Mouse (Mus musculus): ENCODE results near the gene Itgb4. TPM values are rescaled to one million over a fixed set of nuclear protein-coding genes. Genes with fewer than 3 reads are reported as not detected.

Itgb4 gene
- total RNA-seq, 2 experiments from 2014 or later = not detected

DNA sequence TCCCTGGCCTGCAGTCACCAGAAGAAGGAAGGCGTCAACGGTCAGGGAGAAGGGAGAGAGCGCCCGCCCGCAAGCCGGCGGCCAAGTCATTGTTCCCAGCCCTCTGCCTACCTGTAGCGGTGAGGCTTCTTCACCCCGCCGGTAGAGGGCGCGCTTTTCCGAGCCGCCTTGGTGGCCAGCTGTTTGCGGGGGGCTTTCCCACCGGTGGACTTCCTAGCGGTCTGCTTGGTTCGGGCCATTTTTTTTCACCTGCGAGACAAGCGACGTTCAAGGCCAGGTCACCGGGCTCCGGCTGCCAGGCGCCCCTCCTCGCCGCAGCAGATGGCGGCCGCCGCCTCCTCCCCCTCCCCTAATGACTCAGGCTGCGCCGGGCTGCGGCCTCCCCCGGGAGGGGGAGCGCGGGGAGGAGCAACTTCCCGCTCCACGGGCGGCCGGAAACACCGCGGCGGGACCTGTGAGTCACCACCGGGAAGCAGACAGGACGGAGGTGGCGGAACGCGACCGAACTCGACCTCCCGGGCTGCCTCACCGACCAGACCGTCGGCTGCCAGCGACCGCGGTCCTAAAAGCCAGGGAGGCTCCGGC lies 49.4 kb downstream of the Itgb4 start:
- peak; percentile 54 for ATAC-seq (replicated peaks; ENCODE audit: low FRiP score, poor library complexity, severe bottlenecking)

DNA sequence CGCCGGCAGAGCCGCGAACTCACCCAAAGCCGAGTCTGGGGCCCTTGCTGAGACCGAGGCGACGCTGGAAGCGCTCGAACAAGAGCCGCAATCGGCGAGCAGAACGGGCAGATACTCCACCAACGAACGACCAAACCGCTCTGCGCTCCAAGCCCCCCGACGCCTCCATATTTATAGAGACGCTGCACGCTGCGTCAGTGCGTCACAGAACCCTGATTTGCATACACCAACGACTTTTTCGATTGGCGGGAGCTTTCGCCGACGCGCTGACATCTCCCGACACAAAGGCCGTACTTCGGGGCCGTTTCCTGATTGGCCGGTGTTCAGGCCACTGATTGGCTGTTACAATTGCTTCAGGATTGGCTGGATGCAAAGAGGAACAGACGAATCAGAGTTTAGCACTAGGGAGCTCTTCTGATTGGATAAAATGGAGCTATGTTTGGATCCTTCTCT lies 49.9 kb downstream of the Itgb4 start:
- peak; percentile 89 for ATAC-seq (replicated peaks; ENCODE audit: low FRiP score, poor library complexity, severe bottlenecking)

DNA sequence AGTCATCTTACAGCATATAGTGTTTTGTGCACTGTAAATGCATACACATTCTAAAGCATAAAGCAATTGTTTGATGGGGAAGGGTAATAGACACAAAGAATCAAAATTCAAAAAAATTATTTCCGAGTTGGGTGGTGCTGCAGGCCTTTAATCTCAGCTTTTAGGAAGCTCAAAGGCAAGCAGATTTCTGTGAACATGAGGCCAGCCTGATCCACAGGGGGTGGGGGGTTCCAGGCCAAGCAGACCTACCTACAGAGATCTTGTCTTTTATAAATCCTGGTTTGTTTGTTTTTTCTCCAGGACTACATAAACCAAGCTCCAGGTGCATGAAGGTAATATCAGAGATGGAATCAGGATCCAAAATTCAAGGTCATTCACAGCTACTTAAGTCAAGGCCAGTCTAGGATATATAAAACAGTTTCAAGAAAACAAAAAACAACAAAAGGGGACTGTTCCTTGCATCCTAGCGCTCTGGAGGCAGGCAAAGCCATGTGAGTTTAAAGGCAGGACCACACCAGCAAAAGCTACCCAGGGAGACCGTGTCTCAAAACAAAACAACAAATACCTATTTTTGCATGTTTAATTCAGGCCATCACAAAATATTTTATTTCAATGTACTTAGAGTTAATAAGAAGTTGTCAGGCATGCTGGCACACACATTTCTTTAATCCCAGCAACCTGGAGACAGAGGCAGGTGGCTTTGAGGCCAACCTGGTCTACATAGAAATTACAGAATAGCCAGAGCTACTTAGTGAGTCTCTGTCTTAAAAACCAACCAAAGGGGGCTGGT lies 50.7 kb downstream of the Itgb4 start:
- ATAC-seq (replicated peaks; ENCODE audit: low FRiP score, poor library complexity, severe bottlenecking) = no peak

GRCm38 (mm10) chr11:116027756-116028155 lies 53.2 kb downstream of the Itgb4 start, which contains the start of gene H3f3b:
Gene H3f3b, minus strand, starts transcription at chr11:116027962.
- no peak for ATAC-seq (replicated peaks; ENCODE audit: low FRiP score, poor library complexity, severe bottlenecking)

DNA sequence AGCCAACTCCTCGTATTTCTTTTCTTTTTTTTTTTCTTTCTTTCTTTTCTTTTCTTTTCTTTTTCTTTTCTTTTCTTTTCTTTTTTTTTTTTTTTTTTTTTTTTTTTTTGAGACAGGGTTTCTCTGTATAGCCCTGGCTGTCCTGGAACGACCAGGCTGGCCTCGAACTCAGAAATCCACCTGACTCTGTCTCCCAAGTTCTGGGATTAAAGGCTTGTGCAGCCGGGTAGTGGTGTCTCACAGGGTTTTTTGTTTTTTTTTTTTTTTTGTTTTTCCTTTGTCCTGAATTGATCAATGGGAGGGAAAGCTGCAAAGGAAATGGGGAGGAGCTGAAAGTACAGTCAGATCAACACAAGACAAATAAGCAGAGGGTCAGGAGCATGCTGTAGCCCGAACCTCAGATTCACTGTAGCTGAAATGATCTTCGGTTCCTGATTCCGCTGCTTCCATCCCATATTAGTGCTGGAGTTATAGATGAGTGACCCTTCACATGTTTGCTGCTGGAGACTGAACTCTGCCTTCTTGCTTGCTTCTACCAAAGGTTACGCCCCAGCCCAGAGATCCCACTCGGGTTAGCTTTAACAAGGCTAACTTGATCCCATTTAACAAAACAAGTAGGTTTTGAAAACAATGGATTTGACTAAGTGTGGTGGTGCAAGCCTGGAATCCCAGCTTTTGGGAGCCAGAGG lies 53.8 kb downstream of the Itgb4 start:
- no peak for ATAC-seq (replicated peaks; ENCODE audit: low FRiP score, poor library complexity, severe bottlenecking)

DNA sequence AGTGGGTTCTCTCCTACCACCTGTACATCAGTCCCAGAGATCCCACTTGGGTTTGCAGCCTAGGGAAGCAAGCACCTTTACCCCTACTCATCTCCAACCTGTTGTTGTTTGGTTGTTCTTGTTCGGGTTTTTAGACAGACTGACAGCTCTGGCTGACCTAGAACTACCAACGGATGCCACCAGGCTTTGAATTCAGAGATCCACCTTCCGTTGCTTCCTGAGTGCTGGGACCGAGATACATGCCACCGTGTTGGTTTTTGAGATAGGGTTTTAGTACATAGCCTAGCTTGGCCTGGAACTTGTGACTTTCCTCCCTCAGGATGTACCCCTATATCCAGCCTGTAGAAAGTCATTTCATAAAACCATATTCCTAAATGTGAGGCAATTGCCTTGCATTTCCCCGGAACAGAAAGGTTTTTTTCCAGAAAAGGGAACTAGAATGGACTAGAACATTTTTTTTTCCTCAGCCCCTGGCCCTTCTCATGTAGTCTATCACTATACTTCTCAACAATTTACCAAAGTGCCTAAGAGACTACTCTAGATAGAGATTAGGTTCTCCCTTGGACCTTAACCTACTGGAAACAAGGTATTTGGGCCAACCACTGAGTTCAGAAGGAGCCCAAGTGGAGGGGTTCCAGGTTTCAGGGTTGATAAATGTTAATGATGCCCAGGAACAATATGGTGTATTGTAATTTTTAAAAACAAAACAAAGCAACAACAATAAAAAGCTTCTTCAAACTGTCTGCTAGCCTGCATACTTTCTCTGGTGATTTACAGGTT lies 54.8 kb downstream of the Itgb4 start:
- no peak for ATAC-seq (replicated peaks; ENCODE audit: low FRiP score, poor library complexity, severe bottlenecking)

GRCm38 (mm10) chr11:116030088-116030897 lies 55.8 kb downstream of the Itgb4 start, which contains the start of gene Unk:
Gene Unk, plus strand, starts transcription at chr11:116030322.
- peak; percentile 84 for ATAC-seq (replicated peaks; ENCODE audit: low FRiP score, poor library complexity, severe bottlenecking)

DNA sequence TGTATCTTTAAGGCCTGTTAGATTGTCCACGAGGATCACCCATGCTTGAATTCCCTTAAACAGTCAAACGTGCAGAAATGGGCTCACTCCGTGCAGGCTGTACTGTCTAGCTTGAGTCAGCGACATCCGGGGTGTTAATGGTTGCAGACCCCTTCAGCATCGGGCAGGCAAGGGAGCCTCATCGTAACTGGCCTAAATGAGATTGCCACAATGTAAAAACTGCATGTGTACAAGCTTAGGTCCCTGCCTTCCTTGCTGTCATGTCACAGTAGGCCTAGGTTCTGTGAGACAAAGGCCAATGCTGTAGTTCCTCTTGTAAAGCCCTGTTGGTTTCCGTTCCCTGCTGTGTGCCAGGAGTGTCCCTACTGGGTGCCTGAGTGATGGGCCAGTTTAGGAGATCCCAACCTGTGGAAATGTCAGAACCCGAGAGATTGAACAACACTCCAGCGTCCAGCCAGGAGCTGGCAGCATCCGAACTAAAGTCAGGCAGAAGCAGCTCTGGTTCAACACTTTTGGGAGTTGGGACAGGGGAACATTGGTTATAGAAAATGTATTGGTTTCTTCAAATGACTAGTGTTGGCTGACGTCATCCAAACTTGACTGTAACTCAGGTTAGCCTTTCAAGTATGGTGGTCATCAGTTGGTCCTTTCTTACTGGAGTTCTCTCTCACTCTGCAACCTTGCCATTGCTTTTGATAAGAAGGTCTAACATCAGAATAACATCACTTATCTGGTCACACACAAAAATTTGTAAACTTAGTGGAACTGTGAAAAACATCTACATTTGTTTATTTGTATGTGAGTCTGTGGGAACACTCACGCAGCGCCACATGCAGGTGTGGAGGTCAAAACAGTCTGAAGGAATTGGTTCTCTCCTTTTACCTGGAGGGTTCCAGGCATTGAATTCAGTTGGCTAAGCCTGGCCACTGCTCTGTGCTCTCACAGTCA lies 56.7 kb downstream of the Itgb4 start:
- peak; percentile 35 for ATAC-seq (replicated peaks; ENCODE audit: low FRiP score, poor library complexity, severe bottlenecking)

DNA sequence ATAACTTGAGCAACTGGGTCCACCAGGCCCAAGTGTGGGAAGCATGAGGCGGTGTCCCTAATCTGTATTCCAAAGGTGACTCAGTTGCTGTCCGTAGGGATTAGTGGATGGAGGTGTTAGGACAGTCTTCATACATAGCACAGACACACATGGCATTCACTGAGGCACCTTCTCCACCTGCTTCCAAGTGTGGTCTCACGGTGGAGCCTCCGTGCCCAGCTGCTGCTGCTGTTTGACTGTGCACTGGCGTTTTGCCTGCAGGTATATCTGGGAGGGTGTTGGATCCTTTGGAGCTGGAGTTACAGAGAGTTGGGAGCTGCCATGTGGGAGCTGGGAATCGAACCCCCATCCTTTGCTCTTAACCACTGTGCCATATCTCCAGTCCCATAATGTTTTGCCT lies 60.1 kb downstream of the Itgb4 start:
- ATAC-seq (replicated peaks; ENCODE audit: low FRiP score, poor library complexity, severe bottlenecking) = no peak

- ATAC-seq (replicated peaks; ENCODE audit: low FRiP score, poor library complexity, severe bottlenecking) = no peak
These were observed 62.2 kb downstream of the Itgb4 start for GRCm38 (mm10) chr11:116036671-116037070.

DNA sequence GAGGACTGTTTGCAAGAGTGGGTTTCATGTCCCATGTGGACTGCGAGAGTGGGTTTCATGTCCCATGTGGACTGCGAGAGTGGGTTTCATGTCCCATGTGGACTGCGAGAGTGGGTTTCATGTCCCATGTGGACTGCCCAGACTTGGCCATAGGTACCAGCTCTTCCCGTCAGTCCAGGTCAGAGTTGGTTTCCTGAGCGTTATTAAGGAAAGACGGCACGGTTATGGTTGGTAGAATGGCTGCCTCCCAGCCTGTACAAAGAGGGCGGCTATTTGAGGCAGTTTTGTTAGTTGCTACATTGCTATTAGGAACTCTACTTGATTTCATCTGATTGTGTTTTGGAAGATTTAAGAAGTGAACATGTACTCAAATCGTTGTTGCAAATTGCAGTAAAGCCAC lies 63.3 kb downstream of the Itgb4 start:
- ATAC-seq (replicated peaks; ENCODE audit: low FRiP score, poor library complexity, severe bottlenecking) = no peak

- no peak for ATAC-seq (replicated peaks; ENCODE audit: low FRiP score, poor library complexity, severe bottlenecking)
These were observed 66.1 kb downstream of the Itgb4 start for GRCm38 (mm10) chr11:116040593-116040992.

- ATAC-seq (replicated peaks; ENCODE audit: low FRiP score, poor library complexity, severe bottlenecking) = no peak
These were observed 67.3 kb downstream of the Itgb4 start for GRCm38 (mm10) chr11:116041833-116042232.

DNA sequence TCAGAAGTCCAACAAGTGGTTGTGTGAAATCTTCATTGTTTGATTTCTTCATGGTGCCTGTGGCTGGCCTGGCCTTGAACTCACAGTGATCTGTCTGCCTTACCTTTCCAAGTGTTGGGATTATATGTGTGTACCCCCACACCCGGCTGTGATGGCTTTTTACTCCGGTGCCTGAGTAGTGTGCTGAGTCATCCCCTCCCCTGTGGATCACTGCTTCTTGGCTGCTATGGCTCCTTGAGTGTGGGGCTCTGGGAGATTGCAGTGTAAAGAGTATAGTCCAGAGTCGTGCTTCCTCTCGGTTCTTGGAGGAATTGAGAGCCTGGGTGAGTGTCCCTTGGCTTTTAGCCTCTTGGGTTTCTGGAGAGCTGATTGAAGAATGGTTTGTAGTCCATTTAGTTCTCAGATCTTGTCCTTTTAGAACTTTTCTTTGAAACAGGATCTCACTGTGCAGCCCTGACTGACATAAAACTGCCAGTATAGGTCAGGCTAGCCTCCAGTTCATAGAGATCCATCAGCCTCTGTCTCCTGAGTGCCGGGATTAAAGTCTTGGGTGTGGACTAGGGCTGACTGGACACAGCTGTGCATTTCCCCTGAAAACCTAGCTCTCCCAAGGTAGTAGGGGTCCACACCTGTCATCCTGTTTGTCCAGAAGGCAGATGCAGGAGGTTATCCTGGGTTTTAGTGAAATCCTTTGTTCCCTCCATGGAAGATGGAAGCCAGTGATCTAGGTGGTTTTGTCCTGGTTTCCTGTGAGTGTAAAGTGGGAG lies 68.0 kb downstream of the Itgb4 start:
- ATAC-seq (replicated peaks; ENCODE audit: low FRiP score, poor library complexity, severe bottlenecking) = no peak

GRCm38 (mm10) chr11:116043286-116043685 lies 68.8 kb downstream of the Itgb4 start:
- ATAC-seq (replicated peaks; ENCODE audit: low FRiP score, poor library complexity, severe bottlenecking) = no peak

GRCm38 (mm10) chr11:116045173-116045572 lies 70.7 kb downstream of the Itgb4 start:
- ATAC-seq (replicated peaks; ENCODE audit: low FRiP score, poor library complexity, severe bottlenecking) = no peak

- ATAC-seq (replicated peaks; ENCODE audit: low FRiP score, poor library complexity, severe bottlenecking) = no peak
These were observed 75.1 kb downstream of the Itgb4 start for GRCm38 (mm10) chr11:116049610-116050009.

Measured in erythroid progenitor cell, adult 5-6 weeks (primary cell).